Mouse (Mus musculus) induced T-regulatory cell, adult 2 months (primary cell): Measurements from ENCODE around the gene Galnt10.

ENCODE experiments used
- DNase-seq: peaks from one replicate; pipeline ENCODE4 v3.0.0-alpha.2; 2012; ENCODE audit warnings: low read depth

Galnt10 gene

DNA sequence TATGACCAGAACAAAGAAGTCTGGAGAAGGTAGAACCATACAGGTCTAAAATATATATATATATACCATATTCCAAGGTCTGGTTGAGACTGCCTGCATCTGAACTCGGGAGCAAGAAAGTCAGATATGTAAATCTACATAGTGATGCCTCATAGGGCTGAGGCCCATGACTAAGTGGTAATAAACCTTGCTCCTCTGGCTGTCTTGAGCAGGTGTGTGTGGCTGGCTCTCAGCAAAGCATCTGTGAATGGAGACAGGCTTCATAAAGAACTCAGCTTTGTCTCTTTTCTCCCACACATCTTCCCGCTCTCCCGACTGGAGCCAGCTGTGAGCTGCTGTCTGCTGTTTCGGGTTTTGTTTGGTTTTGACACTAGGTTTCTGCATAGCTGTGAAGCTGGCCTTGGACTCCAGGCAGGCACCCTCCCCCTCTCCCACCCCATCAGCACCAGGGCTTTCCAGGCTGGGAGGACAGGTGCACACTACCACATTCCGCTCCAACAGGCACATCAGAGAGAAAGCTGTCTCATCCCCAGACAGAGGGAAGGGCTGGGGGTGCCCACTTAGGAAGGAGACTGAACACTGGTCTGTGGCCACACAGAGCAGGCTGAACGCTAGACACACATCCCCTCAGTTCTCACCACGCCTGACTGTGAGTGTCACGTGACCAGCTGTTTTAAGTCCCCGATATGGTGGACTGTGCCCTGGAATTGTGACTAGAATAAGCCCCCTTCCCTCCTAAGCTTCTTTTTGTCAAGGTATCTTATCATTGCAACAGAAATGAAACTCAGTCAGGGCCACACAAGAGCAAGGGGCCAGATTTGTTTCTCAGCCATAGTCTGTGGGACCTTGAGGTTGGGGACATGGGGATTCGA is 87.4 kb downstream of the Galnt10 start:
- no peak for DNase-seq

GRCm38 (mm10) chr11:57747294-57748080 is 102.2 kb downstream of the Galnt10 start:
- DNase-seq = peak; percentile 50

DNA sequence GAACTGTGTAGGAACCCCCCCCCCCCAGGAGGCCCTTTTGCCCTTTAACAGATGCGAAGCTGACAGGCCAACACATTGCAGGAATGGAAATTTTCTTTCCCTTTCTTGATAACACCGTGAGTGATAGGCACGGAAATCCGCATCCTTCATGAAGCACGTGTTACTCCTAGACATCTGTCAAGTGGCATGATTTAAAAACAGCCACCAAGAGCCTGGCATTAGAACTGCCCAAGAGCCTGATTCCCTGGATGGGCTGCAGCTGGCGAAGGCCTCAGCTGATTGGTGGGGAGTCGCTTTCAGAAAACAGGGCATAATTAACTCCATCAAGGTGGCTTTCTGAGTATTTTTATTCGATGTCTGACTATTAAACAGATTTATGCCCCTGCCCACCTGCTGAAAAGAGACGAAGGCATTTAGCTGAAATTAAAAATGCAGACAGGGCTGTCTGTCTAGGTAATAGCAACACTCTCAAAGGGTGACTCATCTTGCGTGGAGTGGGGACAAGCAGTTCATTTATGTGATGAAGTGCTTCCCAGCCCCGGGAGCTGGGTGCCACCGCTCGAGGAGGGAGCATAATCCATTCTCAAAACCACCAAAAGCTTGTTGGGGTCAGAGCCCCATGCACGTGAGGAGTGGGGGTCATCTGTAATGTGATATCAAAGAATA is 108.4 kb downstream of the Galnt10 start:
- no peak for DNase-seq

DNA sequence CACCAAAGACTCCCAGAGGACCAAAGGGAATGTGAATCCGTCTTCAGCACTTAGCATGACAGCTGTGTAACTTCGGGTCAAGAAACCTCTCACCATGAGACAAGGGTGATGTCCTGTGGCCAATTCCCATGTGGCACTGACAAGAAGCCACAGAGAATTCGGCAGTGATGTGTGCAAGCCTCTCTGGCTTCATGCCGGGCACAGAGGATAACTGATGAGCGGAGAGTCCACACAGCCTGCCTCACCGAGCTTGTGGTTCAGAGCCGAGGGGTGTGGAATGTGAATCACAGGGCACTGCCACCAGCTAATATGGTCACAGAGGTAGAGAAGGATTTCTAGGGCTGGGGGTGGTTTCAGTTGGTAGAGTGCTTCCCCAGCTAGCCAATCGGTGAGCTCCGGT is 113.4 kb downstream of the Galnt10 start:
- DNase-seq = no peak

DNA sequence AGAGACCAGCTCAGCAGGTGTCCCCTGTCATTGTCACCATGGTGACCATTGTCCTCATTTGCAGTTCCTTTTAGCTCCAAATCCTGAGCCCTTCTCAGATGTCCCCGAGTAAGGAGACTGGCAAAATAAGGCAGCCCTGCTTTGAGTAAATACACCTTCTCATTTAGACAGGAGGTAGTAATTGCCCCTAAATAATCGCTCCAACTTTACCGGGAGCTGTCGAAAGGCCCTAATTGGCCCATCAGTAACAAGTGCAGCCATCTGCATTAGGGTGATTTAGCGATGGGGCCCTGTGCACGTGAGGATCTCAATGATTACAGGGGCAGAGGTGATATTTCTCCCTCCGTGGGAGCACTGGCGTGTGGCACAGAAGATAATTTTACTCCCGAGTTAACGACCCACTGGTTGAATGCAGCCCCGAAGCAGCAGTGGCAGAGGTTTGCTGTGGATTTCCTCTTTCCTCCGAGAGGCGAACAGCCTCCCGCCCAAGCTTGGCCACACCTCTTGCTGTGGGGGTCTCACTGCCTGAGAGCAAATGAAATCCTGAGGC is 115.3 kb downstream of the Galnt10 start:
- DNase-seq = no peak

DNA sequence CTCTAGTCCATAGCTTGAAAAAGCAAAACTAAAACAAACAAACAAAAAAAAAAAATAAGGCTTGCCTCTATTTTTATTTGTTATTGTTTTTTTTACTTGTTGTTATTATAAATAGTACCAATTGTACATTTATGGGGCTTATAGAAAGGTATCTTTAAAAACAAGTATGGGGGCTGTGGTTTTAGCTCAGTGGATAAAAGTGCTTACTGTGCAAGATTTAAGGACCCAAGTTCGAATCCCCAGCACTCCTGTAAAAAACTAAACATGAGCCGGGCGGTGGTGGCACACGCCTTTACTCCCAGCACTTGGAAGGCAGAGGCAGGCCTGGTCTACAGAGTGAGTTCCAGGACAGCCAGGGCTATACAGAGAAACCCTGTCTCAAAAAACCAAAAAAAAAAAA is 116.1 kb downstream of the Galnt10 start:
- no peak for DNase-seq

GRCm38 (mm10) chr11:57764124-57764523 is 118.9 kb downstream of the Galnt10 start:
- peak; percentile 32 for DNase-seq

DNA sequence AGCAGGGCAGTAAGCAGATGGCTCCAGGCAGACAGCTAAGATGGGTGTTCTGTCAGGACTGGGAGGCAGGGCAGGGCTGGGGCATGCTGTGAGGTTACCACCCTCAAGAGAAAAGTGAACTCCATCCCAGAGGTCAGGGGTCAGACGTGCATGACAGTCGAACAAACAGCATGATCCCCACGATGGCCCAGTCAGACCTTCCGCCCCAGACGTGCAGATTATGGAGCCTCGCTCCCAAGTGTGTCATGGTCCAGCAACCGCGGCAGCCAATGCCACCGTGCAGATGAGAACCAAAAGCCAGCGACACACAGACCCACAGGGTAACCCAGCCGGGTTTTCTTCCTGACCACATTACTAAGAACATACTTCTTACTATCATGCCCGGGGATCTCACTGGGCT is 121.4 kb downstream of the Galnt10 start:
- DNase-seq = no peak

GRCm38 (mm10) chr11:57767171-57767570 is 121.9 kb downstream of the Galnt10 start:
- no peak for DNase-seq

DNA sequence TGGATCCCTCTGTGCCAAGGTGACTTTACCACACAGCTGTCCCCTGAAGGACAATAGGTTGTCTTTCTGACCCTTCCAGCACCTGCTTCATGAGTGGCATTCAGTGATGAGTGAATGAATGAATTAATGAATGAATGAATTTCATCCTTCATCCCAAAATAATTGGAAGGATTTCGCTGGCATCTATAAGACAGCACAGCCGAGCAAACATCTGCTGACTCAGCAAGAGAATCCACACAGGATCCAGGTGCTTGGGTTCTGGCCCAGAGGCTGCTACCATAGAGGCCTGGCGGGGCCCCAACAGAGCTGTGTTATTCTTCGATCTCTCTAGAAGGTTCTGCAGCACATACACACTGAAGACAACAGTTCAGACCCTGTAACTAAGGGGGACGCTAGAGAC is 125.5 kb downstream of the Galnt10 start:
- DNase-seq = no peak

GRCm38 (mm10) chr11:57771676-57772075 is 126.4 kb downstream of the Galnt10 start:
- no peak for DNase-seq

DNA sequence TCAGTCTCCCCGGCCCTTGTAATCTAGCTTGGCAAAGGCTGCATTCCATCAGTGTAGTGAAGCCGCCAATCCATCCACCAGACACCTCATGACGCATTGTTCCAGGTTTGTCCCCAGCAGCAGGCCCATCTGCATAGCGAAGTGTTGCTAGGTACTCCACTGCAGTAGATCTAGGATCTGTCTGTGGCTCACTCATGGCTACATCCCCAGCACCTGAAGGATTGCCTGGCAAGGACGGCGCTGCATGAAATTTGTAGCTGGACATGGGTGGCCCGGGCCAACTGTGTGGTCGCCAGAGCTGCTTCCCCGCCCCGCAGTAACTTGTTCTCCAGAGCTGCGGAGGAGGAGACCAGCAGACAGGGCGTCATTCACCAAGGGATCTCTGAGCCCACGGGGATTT is 128.2 kb downstream of the Galnt10 start:
- DNase-seq = no peak

GRCm38 (mm10) chr11:57773936-57774335 is 128.7 kb downstream of the Galnt10 start:
- DNase-seq = no peak

DNA sequence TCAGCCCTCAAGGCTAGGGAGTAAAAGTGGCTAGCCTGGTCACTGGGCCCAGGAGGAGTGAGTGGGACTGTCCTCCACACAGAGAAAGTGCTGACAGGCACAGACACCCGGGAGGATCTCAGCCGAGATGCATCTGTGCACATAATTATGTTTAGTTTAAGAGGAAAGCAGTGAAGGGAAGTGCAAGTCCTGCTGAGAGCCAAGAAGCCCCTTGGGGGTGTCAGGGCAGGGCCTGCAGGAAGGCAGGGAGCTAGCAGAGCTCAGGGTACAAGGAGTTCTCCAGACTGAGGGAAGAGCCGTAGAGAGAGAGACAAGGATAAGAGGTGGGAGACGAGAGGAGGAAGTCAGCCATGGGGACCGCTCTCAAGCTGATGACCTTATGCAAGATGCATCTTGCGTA is 130.6 kb downstream of the Galnt10 start:
- DNase-seq = no peak

- no peak for DNase-seq
Observed at GRCm38 (mm10) chr11:57776546-57776945, 131.3 kb downstream of the Galnt10 start.

GRCm38 (mm10) chr11:57778349-57778748 is 133.1 kb downstream of the Galnt10 start:
- DNase-seq = peak; percentile 78

- DNase-seq = no peak
Observed at GRCm38 (mm10) chr11:57779824-57780223, 134.6 kb downstream of the Galnt10 start.

DNA sequence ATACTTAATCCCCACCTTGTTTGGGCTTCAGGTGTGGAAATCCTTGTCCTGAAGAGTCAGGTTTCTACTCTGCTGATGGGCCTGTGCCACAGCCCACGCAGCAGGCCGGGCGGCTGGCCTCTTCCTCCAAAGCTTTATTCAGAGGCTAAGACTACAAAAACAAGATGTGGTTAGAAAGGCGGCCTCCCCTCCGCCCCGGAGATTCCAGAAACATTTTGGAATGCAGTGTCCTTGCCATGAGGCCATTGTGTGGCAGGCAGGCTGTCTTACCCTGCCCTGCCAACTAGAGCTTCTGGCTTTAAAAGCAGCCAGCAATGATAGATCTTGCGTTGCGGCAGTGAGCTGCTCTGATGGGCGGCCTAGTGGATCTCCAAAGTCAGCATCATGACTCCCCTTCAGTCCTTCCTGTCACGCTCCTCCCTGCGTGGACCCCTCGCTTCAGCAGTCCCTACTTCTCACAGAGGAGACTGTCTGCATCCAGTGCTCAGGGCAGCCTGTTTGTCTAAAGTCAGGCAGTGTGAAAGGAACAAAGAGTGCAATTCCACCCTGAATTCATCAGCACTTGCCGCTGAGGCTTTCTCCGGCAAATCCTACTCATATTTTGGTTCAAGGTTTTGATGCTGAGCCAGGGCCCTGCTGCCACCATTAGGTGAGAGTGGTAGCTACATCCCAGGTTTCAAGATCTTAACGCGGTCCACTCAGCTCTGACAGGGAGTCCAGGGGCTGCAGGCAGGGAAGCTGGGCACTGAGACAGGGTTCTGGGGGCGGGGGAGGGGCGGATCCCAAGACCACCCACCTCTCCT is 141.6 kb downstream of the Galnt10 start:
- DNase-seq = no peak

DNA sequence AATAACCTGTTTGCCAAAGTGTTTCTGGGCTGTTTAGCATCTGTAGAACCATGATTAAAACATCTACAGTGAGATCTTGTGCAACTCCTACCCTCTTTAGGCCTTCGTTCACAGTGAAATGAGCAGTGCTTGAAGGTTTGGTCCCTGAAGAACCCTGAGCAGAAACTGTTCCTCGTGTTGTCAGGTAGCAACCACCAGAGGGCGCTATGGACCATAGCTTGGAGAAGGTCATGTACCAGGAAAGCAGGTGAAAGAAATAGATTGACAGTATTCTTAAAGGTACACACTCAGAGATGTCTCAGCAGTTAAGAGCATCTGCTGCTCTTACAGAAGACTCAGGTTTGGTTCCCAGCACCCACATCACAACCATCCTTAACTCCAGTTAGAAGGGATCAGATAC is 142.7 kb downstream of the Galnt10 start:
- DNase-seq = peak; percentile 87

GRCm38 (mm10) chr11:57790866-57791535 is 145.8 kb downstream of the Galnt10 start:
- DNase-seq = peak; percentile 66

GRCm38 (mm10) chr11:57795086-57795485 is 149.8 kb downstream of the Galnt10 start:
- no peak for DNase-seq
